Mouse (Mus musculus) ES-Bruce4 (cell line): ENCODE measurements around the gene Swi5. TPM values are rescaled to one million over a fixed set of nuclear protein-coding genes. Genes with fewer than 3 reads are reported as not detected.

Experiments used
- H3K27ac ChIP-seq: 2 replicates; pipeline ENCODE4 v1.5.1; 2012; ENCODE audit warnings: low read length, inconsistent platforms; ENCODE audit not compliant: insufficient read depth
- H3K27me3 ChIP-seq: 2 replicates; pipeline ENCODE4 v1.6.1; 2012; ENCODE audit warnings: mild to moderate bottlenecking, low read length, inconsistent platforms; ENCODE audit not compliant: control insufficient read depth, poor library complexity, insufficient read depth, severe bottlenecking
- H3K36me3 ChIP-seq: 2 replicates; pipeline ENCODE4 v1.6.1; 2012; ENCODE audit warnings: inconsistent platforms, mild to moderate bottlenecking, low read length, moderate library complexity; ENCODE audit not compliant: control insufficient read depth, poor library complexity, insufficient read depth, severe bottlenecking
- H3K4me1 ChIP-seq: one replicate; pipeline ENCODE4 v1.8.1; 2011; ENCODE audit warnings: low read length; ENCODE audit not compliant: control insufficient read depth, insufficient read depth
- H3K4me3 ChIP-seq: 2 replicates; pipeline ENCODE4 v1.5.1; 2011; ENCODE audit warnings: low read depth, mild to moderate bottlenecking, low read length
- H3K9ac ChIP-seq: 2 replicates; pipeline ENCODE4 v1.6.1; 2012; ENCODE audit warnings: low read depth, mild to moderate bottlenecking, inconsistent platforms; ENCODE audit not compliant: poor library complexity, severe bottlenecking
- H3K9me3 ChIP-seq: replicated peaks from 2 replicates; pipeline ENCODE4 v1.6.1; 2012; ENCODE audit warnings: mild to moderate bottlenecking, low read length, inconsistent platforms; ENCODE audit not compliant: control insufficient read depth, poor library complexity, insufficient read depth, severe bottlenecking
- CTCF ChIP-seq: IDR thresholded peaks from one replicate; pipeline ENCODE4 v1.8.1; 2011; ENCODE audit warnings: low read depth, low read length
- EP300 ChIP-seq: IDR thresholded peaks from 2 replicates; pipeline ENCODE4 v1.6.1; 2011; ENCODE audit warnings: low read depth, low read length; ENCODE audit not compliant: insufficient read depth
- POLR2A ChIP-seq: IDR thresholded peaks from one replicate; pipeline ENCODE4 v1.8.1; 2011; ENCODE audit warnings: low read length; ENCODE audit not compliant: insufficient read depth
- polyA plus RNA-seq: library from polyadenylated mRNA; stranded (reverse); fragments of >200 nt; gene quantifications from 2 replicates; pipeline ENCODE4 v1.2.4, GENCODE M21; 2011; ENCODE audit warnings: low read depth; ENCODE audit not compliant: missing spikeins, insufficient read depth, insufficient read length

Swi5 gene
- polyA plus RNA-seq, 1 experiment = 553 TPM

DNA sequence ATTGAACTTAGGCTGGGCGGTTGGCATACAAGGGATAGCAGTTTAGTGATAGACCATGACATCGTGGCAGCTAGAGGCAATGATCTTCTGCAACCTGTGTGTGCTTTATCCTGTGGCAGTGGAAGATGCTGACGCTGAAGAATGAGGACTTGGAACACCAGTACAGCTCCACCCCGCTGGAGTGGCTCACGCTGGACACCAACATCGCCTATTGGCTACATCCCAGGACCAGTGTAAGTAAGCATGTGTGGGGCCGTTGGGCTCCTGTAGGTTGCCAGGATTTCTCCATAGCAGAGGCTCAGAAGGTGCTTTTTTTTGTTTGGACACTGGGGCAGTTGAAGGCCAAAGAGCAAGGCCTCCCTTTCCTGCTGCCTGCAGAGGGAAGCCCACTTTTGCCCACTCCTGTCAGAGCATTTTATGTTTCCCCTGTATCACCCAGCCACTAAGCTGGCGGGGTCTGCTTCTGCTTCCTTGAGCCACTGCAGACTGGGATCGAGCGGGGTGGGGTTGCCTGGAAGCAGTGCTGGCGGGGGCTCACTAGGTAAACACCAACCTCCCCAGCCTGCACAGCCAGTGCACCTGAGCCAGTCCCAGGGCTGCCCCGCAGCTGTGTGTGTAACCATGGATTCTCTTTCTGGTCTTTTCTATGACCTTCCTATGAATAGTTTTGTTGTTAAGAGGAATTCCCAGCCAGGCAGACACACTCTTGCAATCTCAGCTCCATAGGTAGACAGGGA, 35.9 kb downstream of the Swi5 start:
- TF ChIP-seq EP300 (no peak), POLR2A (no peak), CTCF (no peak)
- Histone ChIP-seq H3K4me1 (no peaks in the 10 kb centered on the region), H3K27me3 (no peaks in the 10 kb centered on the region), H3K9me3 (no peaks in the 10 kb centered on the region), H3K9ac (no peak overlapping the region), H3K36me3 (peaks cover 18% of the 10 kb centered on the region), H3K27ac (no peak overlapping the region), H3K4me3 (no peak overlapping the region)

DNA sequence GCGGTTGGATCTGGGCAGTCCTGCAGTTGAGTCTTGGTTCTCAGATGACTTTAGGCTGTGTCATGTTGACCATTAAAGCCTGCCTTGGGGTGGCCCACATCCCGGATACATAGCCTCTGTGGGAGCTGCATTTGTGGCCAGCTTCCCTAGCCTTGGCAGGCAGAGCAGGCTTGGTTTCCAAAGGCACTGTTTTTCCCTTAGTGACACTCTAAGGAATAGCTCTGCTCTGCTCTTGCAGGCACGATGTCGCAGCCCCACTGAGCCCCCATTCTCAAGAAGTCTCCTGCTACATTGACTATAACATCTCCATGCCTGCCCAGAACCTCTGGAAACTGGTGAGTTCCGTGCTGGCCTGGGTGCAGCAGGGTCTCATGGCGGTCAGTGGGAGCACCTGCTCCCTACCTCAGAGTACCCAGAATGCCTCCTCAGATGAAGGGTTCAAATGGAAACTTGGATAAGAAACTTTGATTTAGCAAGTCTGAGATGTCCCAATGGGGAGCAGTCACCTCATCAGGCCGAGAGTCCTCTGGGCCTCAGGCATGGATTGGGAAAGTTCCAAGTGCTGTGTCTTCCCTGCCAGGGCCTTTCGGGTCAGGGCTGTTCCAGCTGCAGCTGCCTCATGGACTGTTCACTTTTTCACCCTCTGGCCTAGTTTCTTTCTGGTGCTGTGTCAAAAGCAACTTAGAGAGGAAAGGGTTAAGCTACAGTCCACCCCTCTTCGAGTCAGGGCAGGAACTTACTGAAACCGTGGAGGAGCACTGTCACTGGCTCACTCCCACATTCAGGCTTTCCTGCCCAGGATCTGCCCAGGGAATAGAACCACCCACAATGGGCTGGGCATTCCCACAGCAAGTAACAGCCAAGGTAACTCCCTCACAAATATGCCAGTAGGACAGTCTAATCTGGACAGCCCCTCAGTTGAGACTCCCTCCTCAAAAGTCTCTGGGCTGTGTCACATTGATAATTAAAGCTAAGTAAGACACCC, 39.2 kb downstream of the Swi5 start:
- H3K27ac ChIP-seq = no peak overlapping the region
- no peak overlapping the region for H3K4me3 ChIP-seq
- H3K36me3 ChIP-seq = peaks cover 14% of the 10 kb centered on the region
- TF ChIP-seq CTCF (no peak), EP300 (no peak), POLR2A (no peak)
- no peaks in the 10 kb centered on the region for H3K4me1 ChIP-seq
- H3K27me3 ChIP-seq = no peaks in the 10 kb centered on the region
- no peaks in the 10 kb centered on the region for H3K9me3 ChIP-seq
- no peak overlapping the region for H3K9ac ChIP-seq

GRCm38 (mm10) chr2:32246741-32247140, 41.1 kb downstream of the Swi5 start:
- Histone ChIP-seq H3K9me3 (no peaks in the 10 kb centered on the region), H3K36me3 (peaks cover 11% of the 10 kb centered on the region), H3K4me1 (no peaks in the 10 kb centered on the region), H3K27ac (no peak overlapping the region), H3K4me3 (no peak overlapping the region), H3K9ac (no peak overlapping the region), H3K27me3 (no peaks in the 10 kb centered on the region)
- TF ChIP-seq POLR2A = no peak
- no peak for TF ChIP-seq EP300
- TF ChIP-seq CTCF = no peak

- TF ChIP-seq EP300 = no peak
- H3K27ac ChIP-seq = no peak overlapping the region
- H3K9me3 ChIP-seq = no peaks in the 10 kb centered on the region
- no peak overlapping the region for H3K9ac ChIP-seq
- no peaks in the 10 kb centered on the region for H3K27me3 ChIP-seq
- no peak overlapping the region for H3K4me3 ChIP-seq
- peaks cover 11% of the 10 kb centered on the region for H3K36me3 ChIP-seq
- H3K4me1 ChIP-seq = no peaks in the 10 kb centered on the region
These were observed 44.9 kb downstream of the Swi5 start for GRCm38 (mm10) chr2:32242986-32243385.

DNA sequence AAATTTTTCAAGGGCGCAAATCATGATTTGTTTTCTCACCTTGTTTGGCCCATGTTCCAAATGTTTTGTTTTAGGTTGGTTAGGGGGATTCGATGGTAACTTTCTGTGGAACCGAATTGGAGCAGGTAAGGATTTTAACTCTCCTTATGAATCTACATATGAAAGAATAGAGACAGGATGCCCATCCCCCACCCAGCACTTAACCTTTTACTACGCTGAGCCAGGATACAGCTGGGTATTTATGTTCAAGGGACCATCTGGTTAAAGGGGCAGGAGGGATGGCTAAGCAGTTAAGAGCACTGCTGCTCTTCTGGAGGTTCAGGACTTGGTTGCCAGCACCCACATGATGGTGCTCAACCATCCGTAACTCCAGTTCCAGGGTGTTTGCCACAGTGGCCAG, 47.3 kb downstream of the Swi5 start:
- no peak overlapping the region for H3K4me3 ChIP-seq
- no peak overlapping the region for H3K27ac ChIP-seq
- H3K9me3 ChIP-seq = no peaks in the 10 kb centered on the region
- no peaks in the 10 kb centered on the region for H3K4me1 ChIP-seq
- H3K36me3 ChIP-seq = peaks cover 3% of the 10 kb centered on the region; the same call in 1 of the 2 replicates
- no peaks in the 10 kb centered on the region for H3K27me3 ChIP-seq
- no peak overlapping the region for H3K9ac ChIP-seq
- TF ChIP-seq EP300 = no peak
- no peak for TF ChIP-seq CTCF
- TF ChIP-seq POLR2A = no peak
